ENCODE assay signal across 19 mouse cellular contexts in the genomic region with DNA sequence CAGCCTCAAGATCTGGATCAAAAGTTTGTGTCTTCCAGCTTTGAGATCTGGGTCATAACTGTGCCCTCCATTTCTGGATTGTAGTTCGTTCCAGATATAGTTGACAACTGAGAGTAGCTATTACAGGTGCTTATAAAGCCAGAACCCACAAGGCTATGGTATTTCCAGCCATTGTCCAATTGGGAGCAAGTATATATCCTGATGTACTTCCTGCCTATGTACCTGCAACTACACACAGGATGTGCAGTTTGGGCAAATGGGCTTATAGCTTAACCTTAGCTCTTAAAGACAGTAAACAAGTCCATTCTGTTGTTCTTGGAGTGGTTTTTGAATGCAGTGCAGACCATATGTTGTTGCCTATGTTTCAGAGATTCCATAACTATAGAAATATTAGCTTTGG.
"Had no signal": no experiment of that assay in that cellular context is flagged by ENCODE, and none has a peak within 500 bp of the region (broad histone marks: within the 10 kb centered on the region; RNA-seq: fewer than 3 reads in every experiment).

No protein-coding gene starts in this region.

- H3K9me3 ChIP-seq: limb, embryonic 10.5 days; limb, embryonic 13.5 days; liver, embryonic 12.5 days; liver, embryonic 15.5 days; lung, embryonic 15.5 days; midbrain, embryonic 12.5 days; midbrain, embryonic 15.5 days; neural tube, embryonic 13.5 days; stomach, embryonic 15.5 days had no signal

- H3K9ac ChIP-seq: limb, embryonic 13.5 days; liver, embryonic 12.5 days; liver, embryonic 15.5 days; lung, embryonic 15.5 days; midbrain, embryonic 12.5 days; midbrain, embryonic 15.5 days; neural tube, embryonic 13.5 days; stomach, embryonic 15.5 days had no signal

- DNase-seq: kidney, adult 2 months; kidney, postnatal 10 days; kidney, postnatal 36 days; liver; lung, adult 18-20 months; retina, postnatal 1 day; right cerebral cortex, postnatal 25 days; spleen, adult 18-20 months had no signal

- H3K4me1 ChIP-seq: limb, embryonic 10.5 days; limb, embryonic 13.5 days; midbrain, embryonic 12.5 days; midbrain, embryonic 15.5 days had no signal

- H3K4me2 ChIP-seq: limb, embryonic 13.5 days; liver, embryonic 12.5 days; liver, embryonic 15.5 days; lung, embryonic 15.5 days; midbrain, embryonic 12.5 days; midbrain, embryonic 15.5 days; neural tube, embryonic 13.5 days; stomach, embryonic 15.5 days had no signal

- ATAC-seq: intestine, postnatal 0 days; liver, embryonic 12.5 days; midbrain, embryonic 15.5 days had no signal

- H3K27me3 ChIP-seq: limb, embryonic 13.5 days; liver, embryonic 12.5 days; liver, embryonic 15.5 days; lung, embryonic 15.5 days; midbrain, embryonic 12.5 days; midbrain, embryonic 15.5 days; neural tube, embryonic 13.5 days; stomach, embryonic 15.5 days had no signal

- H3K27ac ChIP-seq: limb, embryonic 10.5 days; limb, embryonic 13.5 days; liver, embryonic 12.5 days; liver, embryonic 15.5 days; lung, embryonic 15.5 days; macrophage; midbrain, embryonic 12.5 days; midbrain, embryonic 15.5 days; neural tube, embryonic 13.5 days; stomach, embryonic 15.5 days had no signal

- H3K4me3 ChIP-seq: limb, embryonic 10.5 days; limb, embryonic 13.5 days; liver, embryonic 12.5 days; liver, embryonic 15.5 days; lung, embryonic 15.5 days; midbrain, embryonic 12.5 days; midbrain, embryonic 15.5 days; neural tube, embryonic 13.5 days; stomach, embryonic 15.5 days had no signal

- H3K36me3 ChIP-seq: lung, embryonic 15.5 days; midbrain, embryonic 12.5 days; midbrain, embryonic 15.5 days; stomach, embryonic 15.5 days had no signal
